ENCODE assay signal across 10 mouse cellular contexts in genomic region chr13:56555957-56556356, GRCm38 (mm10). TPM values are rescaled to one million over a fixed set of nuclear protein-coding genes. Genes with fewer than 3 reads are reported as not detected.
DNase-seq lines count a peak whose midpoint lies in the region; ATAC-seq lines count a peak whose summit lies in the region.
"Had no signal": no experiment of that assay in that cellular context is flagged by ENCODE, and none has a peak within 500 bp of the region (broad histone marks: within the 10 kb centered on the region; RNA-seq: fewer than 3 reads in every experiment).

No protein-coding gene starts in this region.

- 4% methylated on average over 1 of the region's 1 CpGs for WGBS in heart, embryonic 11.5 days (ENCODE audit: insufficient replicate concordance)

- H3K27ac ChIP-seq in heart, embryonic 11.5 days (ENCODE audit: low read depth, low read length) = no peak overlapping the region
- H3K27ac ChIP-seq: limb, embryonic 13.5 days had no signal

- peak; percentile 67 to 75 for DNase-seq in heart, adult 18-20 months
- peak; percentile 56 for DNase-seq in urinary bladder, postnatal 14 days (ENCODE audit: low spot score)
- DNase-seq in urinary bladder, adult 2 months (ENCODE audit: low spot score) = no peak
- peak; percentile 33 to 37 for DNase-seq in left cerebral cortex, postnatal 25 days (ENCODE audit: low spot score in 2 of 2)
- no peak for DNase-seq in natural killer cell, adult 2 months (ENCODE audit: low spot score in 2 of 2)
- no peak for DNase-seq in B cell, adult 2 months

- H3K4me3 ChIP-seq in heart, embryonic 11.5 days (ENCODE audit: low read depth, low read length) = no peak overlapping the region
- H3K4me3 ChIP-seq: limb, embryonic 13.5 days had no signal

- intact Hi-C loops in left cerebral cortex, postnatal 25 days (cut with DNase I) = loop anchor here (5.0 kb wide), 3 partner anchors 79 to 181 kb away; no protein-coding TSS in a partner anchor

- peaks cover 7% of the 10 kb centered on the region for H3K4me1 ChIP-seq in heart, embryonic 11.5 days (ENCODE audit: control insufficient read depth, insufficient read depth, low read length)

- no peak for ATAC-seq in heart, embryonic 11.5 days (replicated peaks; ENCODE audit: insufficient number of reproducible peaks, low FRiP score, low TSS enrichment)
- 0 out of 2 replicates have a peak, but pooled peaks have one; percentile 34 for ATAC-seq in granulocyte monocyte progenitor cell, adult 5-6 weeks (replicated peaks; ENCODE audit: poor library complexity, severe bottlenecking)

- H3K9me3 ChIP-seq in heart, embryonic 11.5 days (replicated peaks; ENCODE audit: control insufficient read depth, low read length) = no peaks in the 10 kb centered on the region
- H3K9me3 ChIP-seq: limb, embryonic 13.5 days had no signal

- H3K4me2 ChIP-seq in heart, embryonic 11.5 days = no peak overlapping the region
- H3K4me2 ChIP-seq: limb, embryonic 13.5 days had no signal

- H3K36me3 ChIP-seq in heart, embryonic 11.5 days (ENCODE audit: control insufficient read depth, insufficient read depth, low read length) = no peaks in the 10 kb centered on the region
- H3K36me3 ChIP-seq: limb, embryonic 13.5 days had no signal

- no peak overlapping the region for H3K9ac ChIP-seq in heart, embryonic 11.5 days (ENCODE audit: low read depth, low read length)
- H3K9ac ChIP-seq: limb, embryonic 13.5 days had no signal

- H3K27me3 ChIP-seq in heart, embryonic 11.5 days (ENCODE audit: control insufficient read depth, insufficient read depth, low read length) = no peaks in the 10 kb centered on the region
- H3K27me3 ChIP-seq: limb, embryonic 13.5 days had no signal

RNA-seq across cellular contexts. Expression of gene Lect2, which starts 7.7 kb away (rescaled TPM):
- not detected for total RNA-seq in heart, adult 18-20 months (2021)
- 0.37 and 1.1 TPM in 2 replicates for polyA plus RNA-seq in heart, embryonic 11.5 days (2014; fragmentation: Nextera tagmentation; extraction: Ambion mirVana)
- polyA plus RNA-seq in urinary bladder, adult 2 months (2012; rRNA removed) = not detected in 2 replicates
- total RNA-seq in granulocyte monocyte progenitor cell, adult 5-6 weeks (2014; fragmentation: Nextera tagmentation) = not detected in 2 replicates
- not detected in 2 replicates for total RNA-seq in granulocyte monocyte progenitor cell, adult 5-6 weeks (2017)
- total RNA-seq in left cerebral cortex, postnatal 25 days (2021) = not detected
- total RNA-seq: ES-E14 had no signal
- polyA plus RNA-seq: limb, embryonic 13.5 days had no signal

RNA-seq across cellular contexts. Expression of gene Fbxl21, which starts 33.7 kb away (rescaled TPM):
- under 1 TPM; 0.74 to 0.87 TPM for total RNA-seq in heart, adult 18-20 months (2021)
- 1.2 and 1.9 TPM in 2 replicates for polyA plus RNA-seq in heart, embryonic 11.5 days (2014; fragmentation: Nextera tagmentation; extraction: Ambion mirVana)
- 2.8 and 3.7 TPM in 2 replicates for polyA plus RNA-seq in urinary bladder, adult 2 months (2012; rRNA removed)
- 1.3 TPM in 1 of 2 replicates, not detected in the other for total RNA-seq in granulocyte monocyte progenitor cell, adult 5-6 weeks (2014; fragmentation: Nextera tagmentation)
- total RNA-seq in granulocyte monocyte progenitor cell, adult 5-6 weeks (2017) = 0.22 and 0.57 TPM in 2 replicates
- total RNA-seq in left cerebral cortex, postnatal 25 days (2021) = 1 to 10 TPM; 4.0 to 7.3 TPM

RNA-seq across cellular contexts. Expression of gene Tgfbi, which starts 53.4 kb away (rescaled TPM):
- total RNA-seq in heart, adult 18-20 months (2021) = 10 to 100 TPM; 19.5 to 22.9 TPM
- 65.0 and 94.5 TPM in 2 replicates for polyA plus RNA-seq in heart, embryonic 11.5 days (2014; fragmentation: Nextera tagmentation; extraction: Ambion mirVana)
- polyA plus RNA-seq in urinary bladder, adult 2 months (2012; rRNA removed) = 151 and 155 TPM in 2 replicates
- total RNA-seq in granulocyte monocyte progenitor cell, adult 5-6 weeks (2014; fragmentation: Nextera tagmentation) = 10.1 and 15.3 TPM in 2 replicates
- 15.6 and 21.7 TPM in 2 replicates for total RNA-seq in granulocyte monocyte progenitor cell, adult 5-6 weeks (2017)
- 1 to 10 TPM; 3.8 to 4.1 TPM for total RNA-seq in left cerebral cortex, postnatal 25 days (2021)

Comparison
In these comparisons a context has a peak if more than half of its experiments do, and no peak if none do; other contexts are left out.
1. DNase-seq: peak in heart, adult 18-20 months (2 of 2), urinary bladder, postnatal 14 days (single experiment) and left cerebral cortex, postnatal 25 days (2 of 2); none in urinary bladder, adult 2 months (single experiment), natural killer cell, adult 2 months (0 of 2) and B cell, adult 2 months (0 of 2).